Mouse (Mus musculus) left cerebral cortex, adult 2 months (tissue): ENCODE data around the gene Fam234b. TPM values are rescaled to one million over a fixed set of nuclear protein-coding genes. Genes with fewer than 3 reads are reported as not detected.
A peak's percentile ranks its signal among the peaks of the same experiment; 100 is the strongest.

Experiments
- DNase-seq, 2 experiments: peaks; one replicate each; pipeline ENCODE4 v3.0.0; 2021 to 2022; ENCODE audit warnings: low spot score in 2 of 2, mixed read lengths in 1 of 2; ENCODE audit errors: extremely low spot score in 1 of 2
- H3K27ac ChIP-seq: fragments of 200-600 bp; 2 replicates; pipeline ENCODE4 v1.8.1; 2022
- H3K4me3 ChIP-seq: fragments of 200-600 bp; 2 replicates; pipeline ENCODE4 v1.8.1; 2022
- CTCF ChIP-seq: fragments of 200-600 bp; IDR thresholded peaks from 2 replicates; pipeline ENCODE4 v1.8.1; 2022; ENCODE audit warnings: antibody characterized with exemption, mild to moderate bottlenecking, moderate library complexity
- intact Hi-C: fragments of 180-260 bp; cut with DNase I; formaldehyde crosslinking; loops from one replicate; pipeline ENCODE4 v1.15.1; 2025
- long read RNA-seq, 2 experiments: library from polyadenylated mRNA; stranded (forward); transcript quantifications; one replicate each; pipeline ENCODE4 v2.0.0; 2021; ENCODE audit warnings: borderline mapping rate in 2 of 2
- total RNA-seq, 2 experiments: library from RNA; stranded (reverse); gene quantifications; 2 replicates each; pipeline ENCODE4 v1.2.3; 2021

Gene Fam234b
- 100 to 1,000 TPM; 167 to 178 TPM for total RNA-seq
- long read RNA-seq, experiment 1, full-length matches to known transcripts: 270 of 366 reads
- long read RNA-seq, experiment 1, partial matches to known transcripts: 47 of 366 reads
- long read RNA-seq, experiment 1, other reads (novel, unspliced or antisense): 49 of 366 reads
- long read RNA-seq, experiment 2, full-length matches to known transcripts: 155 of 222 reads
- long read RNA-seq, experiment 2, partial matches to known transcripts: 25 of 222 reads
- long read RNA-seq, experiment 2, other reads (novel, unspliced or antisense): 42 of 222 reads

DNA sequence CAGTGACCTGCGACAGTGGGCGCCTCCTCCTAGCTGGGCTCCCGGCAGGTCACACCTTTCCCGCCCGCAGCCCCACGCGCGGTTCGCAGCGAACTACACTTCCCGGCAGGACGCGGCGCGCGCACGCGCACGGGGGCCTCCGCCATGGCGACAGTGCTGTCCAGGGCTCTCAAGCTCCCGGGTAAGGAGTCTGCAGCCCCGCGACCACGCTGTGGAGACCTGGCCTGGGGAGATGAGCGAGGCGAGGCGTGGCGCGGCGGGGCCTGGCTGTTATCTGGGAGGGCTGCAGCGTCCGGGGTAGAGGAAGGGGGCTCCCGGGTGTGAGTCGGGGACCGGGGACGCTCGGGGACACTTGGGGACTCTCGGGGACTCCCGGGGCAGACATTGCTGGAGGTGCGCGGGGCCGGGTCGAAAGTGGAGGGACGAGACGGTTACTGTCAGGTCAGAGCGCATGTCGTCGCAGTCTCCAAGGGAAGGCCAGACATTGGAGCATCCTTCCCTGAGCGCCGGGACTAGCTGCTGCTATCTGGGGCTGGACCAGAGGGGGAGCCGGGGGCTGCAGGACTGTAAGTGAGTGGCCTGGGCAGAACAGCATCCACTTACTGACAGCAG, at the start of gene Fam234b, which contains the start of gene Hebp1:
Gene Fam234b, plus strand, starts transcription at position 57 of the 612 bp plus-strand sequence.
Gene Hebp1, minus strand, starts transcription at position 102 of the 612 bp plus-strand sequence.
- Histone ChIP-seq H3K4me3 (peak within 1 kb of the TSS; percentile 78), H3K27ac (peak within 1 kb of the TSS; percentile 90)
- peak; percentile 88 to 89 for DNase-seq
- intact Hi-C loops: loop anchor here (2.0 kb wide), 1 partner anchor 47 kb away; no protein-coding TSS in a partner anchor
- TF ChIP-seq CTCF: peak; percentile 21

DNA sequence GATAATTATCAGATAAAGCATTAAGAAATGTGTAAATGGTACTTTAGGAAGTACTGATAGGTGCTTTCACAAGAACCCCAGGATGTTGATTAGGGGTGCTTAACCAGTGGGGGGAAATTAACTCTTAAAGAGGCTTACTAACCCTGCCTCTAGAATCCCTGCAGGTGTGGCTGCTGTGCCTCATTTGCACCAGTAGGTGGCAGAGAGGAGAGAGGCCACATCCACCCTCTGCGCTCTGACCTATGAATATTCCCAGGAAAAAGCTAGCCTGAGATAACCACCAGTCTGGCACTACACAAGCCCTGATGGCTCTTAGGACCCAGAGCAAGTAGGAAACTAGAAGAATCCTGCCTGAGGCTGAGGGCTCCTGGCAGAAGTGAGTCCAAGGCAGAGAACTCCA, 49.3 kb upstream of the Fam234b start:
- intact Hi-C loops: loop anchor here (2.0 to 5.0 kb wide), 2 partner anchors 220 to 254 kb away; no protein-coding TSS in a partner anchor
- Histone ChIP-seq H3K27ac (no peak overlapping the region), H3K4me3 (no peak overlapping the region)
- DNase-seq: no peak
- TF ChIP-seq CTCF: peak; percentile 71

DNA sequence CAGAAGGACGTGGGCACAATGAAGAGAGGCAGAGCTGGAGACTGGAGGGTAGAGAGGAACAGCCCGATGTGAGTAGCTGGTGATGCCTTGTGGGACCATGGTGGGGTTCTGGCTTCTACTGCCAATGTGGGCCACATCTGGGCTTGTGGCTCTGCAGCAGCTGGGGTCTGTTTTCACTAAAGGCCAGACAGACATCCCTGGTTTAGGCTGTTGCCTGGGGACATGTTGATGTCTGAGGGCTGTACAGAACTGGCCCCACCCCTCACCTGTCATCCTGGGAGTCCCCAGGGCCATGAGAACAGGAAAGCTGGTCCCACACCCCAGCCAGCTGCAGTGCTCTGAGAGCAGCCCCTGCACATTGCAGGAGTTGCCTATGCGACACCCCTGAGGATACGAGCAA, 48.6 kb upstream of the Fam234b start:
- intact Hi-C loops: loop anchor here (2.0 to 5.0 kb wide), 2 partner anchors 220 to 253 kb away; no protein-coding TSS in a partner anchor
- Histone ChIP-seq H3K4me3 (no peak overlapping the region), H3K27ac (no peak overlapping the region)
- no peak for DNase-seq
- no peak for TF ChIP-seq CTCF

DNA sequence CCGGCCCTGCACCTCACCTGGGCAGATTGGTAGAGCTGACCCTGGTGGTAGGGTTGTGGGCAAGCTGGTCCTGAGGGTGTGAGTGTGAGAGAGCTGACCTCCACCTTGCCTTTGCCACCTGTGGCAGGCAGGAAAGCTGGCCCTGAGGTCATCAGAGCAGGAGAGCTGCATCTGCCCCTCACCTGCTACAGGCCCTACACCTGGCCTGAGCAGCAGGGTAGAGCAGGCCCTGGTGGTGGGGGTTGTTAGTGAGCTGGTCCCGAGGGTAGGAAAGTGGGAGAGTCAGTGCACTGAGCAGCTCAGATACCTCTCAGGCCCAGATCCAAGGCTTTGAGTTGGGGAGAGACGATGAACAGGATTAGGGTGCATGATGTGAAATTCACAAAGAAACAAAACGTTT, 48.1 kb upstream of the Fam234b start:
- no peak for TF ChIP-seq CTCF
- DNase-seq: no peak
- Histone ChIP-seq H3K4me3 (no peak overlapping the region), H3K27ac (no peak overlapping the region)
- intact Hi-C loops: loop anchor here (2.0 to 5.0 kb wide), 4 partner anchors 49 to 253 kb away; partner anchors contain the start of gene Hebp1

DNA sequence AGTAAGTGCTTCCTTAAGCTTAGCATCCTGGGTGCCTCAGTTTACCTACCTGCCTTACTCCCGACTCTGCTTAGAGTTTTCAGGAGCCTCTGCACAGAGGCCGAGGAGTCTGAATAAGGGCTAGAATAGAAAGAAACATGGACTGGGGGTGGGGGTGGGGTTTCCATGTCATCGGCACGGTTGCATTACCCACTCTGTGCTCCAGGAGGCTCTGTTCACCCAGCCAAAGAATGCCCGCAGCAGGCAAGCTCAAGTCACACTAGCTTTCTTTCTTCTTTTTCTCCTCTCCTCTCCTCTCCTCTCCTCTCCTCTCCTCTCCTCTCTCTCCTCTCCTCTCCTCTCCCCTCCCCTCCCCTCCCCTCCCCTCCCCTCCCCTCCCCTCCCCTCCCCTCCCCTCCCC, 47.5 kb upstream of the Fam234b start:
- no peak overlapping the region for H3K4me3 ChIP-seq
- peak; percentile 56 for TF ChIP-seq CTCF
- H3K27ac ChIP-seq: no peak overlapping the region
- DNase-seq: no peak
- intact Hi-C loops: loop anchor here (2.0 to 5.0 kb wide), 2 partner anchors 48 to 82 kb away; partner anchors contain the start of gene Hebp1

DNA sequence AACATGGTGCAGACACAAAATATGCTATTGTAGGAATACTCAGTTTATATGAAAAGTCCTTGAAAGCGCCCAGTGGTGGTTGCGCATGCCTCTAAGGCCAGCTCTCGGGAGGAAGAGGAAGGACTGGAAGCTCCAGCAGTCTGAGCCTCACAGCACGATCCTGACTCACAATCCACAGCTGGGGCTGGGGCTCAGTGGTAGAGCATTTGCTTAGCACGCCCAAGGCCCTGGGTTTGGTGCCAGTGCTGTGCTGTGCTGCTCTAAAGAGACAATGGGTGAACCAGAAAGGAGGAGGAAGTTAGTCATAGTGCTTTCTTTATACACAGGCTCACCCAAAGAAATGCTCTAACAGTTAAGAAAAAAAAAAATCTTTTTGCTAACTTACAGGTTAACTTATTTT, 44.1 kb upstream of the Fam234b start:
- DNase-seq: peak in 1 of 2 experiments; percentile 55
- Histone ChIP-seq H3K4me3 (no peak overlapping the region), H3K27ac (peak overlapping the region; percentile 61; the same call in 1 of the 2 replicates)
- TF ChIP-seq CTCF: no peak
- intact Hi-C loops: loop anchor here (5.0 kb wide), 1 partner anchor 79 kb away; no protein-coding TSS in a partner anchor

DNA sequence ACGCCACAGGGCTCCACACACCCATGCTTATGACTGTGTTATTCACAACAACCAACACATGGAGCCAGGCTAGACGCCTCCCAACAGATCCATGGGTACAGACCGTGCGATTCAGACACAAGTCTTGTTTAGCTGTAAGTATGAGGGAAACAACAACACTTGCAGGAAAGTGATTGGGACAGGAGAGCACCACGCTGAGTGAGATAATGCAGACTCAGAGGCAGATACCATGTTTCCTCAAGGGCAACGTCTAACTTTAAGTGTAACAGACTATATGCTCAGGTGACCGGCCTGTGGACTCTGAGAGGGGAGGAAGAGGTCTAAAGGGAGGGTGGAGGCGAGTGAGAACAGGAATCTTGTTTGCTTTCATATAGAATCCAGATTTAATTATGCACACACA, 41.2 kb upstream of the Fam234b start:
- H3K4me3 ChIP-seq: no peak overlapping the region
- H3K27ac ChIP-seq: no peak overlapping the region
- DNase-seq: no peak
- TF ChIP-seq CTCF: no peak
- intact Hi-C loops: no loop called here

DNA sequence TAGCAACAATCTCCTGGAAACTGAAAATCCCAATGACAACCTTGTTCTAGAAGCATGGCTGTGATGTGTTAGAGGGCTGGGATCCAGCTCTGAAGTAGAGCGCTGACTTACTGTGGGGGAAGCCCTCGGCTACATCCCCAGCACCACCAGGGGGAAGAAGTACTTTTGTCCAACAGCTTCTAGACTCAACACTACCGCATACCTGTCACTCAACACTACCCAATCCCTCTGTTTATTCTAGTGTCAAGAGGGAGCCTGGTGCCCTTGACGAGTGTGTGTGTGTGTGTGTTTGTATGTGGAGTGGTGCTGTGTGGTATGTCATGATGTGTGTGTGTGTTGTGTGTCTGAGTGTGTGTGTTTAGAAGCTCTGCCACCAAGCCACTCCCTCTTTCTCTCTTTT, 40.3 kb upstream of the Fam234b start:
- Histone ChIP-seq H3K4me3 (no peak overlapping the region), H3K27ac (no peak overlapping the region)
- TF ChIP-seq CTCF: no peak
- intact Hi-C loops: no loop called here
- no peak for DNase-seq

DNA sequence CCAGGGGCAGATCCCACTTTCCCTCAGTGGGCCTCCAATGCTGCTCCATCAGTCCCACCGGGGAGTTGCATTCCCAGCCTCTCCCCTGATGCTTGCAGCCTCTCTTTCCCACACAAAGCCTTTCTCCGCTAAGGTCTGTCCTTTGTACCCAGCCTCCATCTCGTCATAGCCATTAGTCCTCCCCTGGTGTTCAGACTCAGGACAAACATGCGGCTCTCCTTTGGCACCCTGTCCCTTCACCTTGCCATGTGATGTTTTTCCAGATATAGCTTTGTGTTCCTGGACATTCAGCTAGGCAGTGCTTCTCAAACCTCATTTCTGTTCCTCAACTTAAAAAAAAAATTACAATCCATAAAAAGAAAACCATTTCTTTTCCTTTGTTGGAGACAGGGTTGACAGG, 39.3 kb upstream of the Fam234b start:
- no peak for TF ChIP-seq CTCF
- intact Hi-C loops: no loop called here
- DNase-seq: no peak
- Histone ChIP-seq H3K4me3 (no peak overlapping the region), H3K27ac (no peak overlapping the region)

DNA sequence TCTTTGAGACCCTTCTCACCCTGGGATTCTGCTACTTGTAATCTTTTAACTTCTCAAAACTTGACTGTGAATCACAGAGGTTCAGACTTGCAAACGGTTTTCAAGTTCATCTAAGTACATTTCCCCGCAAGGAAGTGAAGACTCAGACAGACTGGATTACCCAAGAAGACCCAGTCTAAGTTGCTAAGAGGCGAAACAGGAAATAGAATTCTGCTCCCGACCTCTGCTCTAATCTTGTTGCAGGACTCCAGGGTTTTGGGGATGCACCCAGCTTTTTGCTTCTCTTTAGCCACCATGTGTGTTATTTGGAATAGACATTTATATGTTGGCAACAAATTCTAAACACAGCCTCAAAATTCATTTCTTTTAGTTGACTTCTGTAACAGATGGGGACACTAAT, 36.4 kb upstream of the Fam234b start:
- no peak overlapping the region for H3K27ac ChIP-seq
- intact Hi-C loops: no loop called here
- DNase-seq: no peak
- no peak for TF ChIP-seq CTCF
- H3K4me3 ChIP-seq: no peak overlapping the region

DNA sequence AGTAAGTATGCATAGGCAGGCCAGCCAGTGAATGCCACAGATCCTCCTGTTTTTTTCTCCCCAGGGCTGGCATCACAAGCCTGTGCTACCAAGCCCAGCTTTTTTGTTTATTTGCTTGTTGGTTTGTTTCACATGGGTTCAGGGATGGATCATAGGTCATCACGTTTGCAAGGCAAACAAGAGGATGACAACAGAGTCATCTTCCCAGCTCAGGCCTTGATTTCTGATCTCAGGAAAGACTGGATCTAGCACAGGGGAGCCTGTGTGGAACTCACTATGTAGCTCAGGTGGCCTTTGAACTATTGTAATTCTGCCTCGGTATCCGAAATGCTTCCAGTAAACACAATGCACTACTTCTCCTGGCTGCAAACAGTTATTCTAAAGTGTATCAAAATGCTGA, 35.5 kb upstream of the Fam234b start:
- no peak for TF ChIP-seq CTCF
- Histone ChIP-seq H3K4me3 (no peak overlapping the region), H3K27ac (no peak overlapping the region)
- no peak for DNase-seq
- intact Hi-C loops: no loop called here

DNA sequence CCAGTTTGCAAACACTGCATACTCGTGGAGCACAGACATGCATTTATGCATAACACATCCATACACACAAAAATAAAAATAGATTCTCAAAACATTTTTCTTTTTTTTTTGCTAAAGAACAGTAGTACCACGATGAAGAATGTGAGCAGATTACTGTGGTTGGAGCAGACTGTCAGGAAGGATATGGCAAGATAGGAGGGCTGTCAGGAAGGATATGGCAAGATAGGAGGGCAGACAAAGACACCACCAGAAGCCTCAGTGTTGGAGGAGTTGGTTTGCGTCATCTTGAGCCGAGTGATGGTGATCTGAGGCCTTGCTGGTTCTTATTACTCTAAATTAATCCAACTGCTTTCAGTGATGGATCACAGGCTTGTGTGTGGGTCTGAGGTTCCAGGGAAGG, 34.9 kb upstream of the Fam234b start:
- TF ChIP-seq CTCF: no peak
- intact Hi-C loops: no loop called here

More for the DNA sequence above, 34.9 kb upstream of the Fam234b start:
- Histone ChIP-seq H3K4me3 (no peak overlapping the region), H3K27ac (no peak overlapping the region)
- no peak for DNase-seq
